Mouse (Mus musculus) T-cell, adult 2 months (primary cell): Measurements from ENCODE around the gene Kif21a.

Source experiments
- DNase-seq: peaks from one replicate; pipeline ENCODE4 v3.0.0; 2022; ENCODE audit warnings: low spot score

Kif21a gene

DNA sequence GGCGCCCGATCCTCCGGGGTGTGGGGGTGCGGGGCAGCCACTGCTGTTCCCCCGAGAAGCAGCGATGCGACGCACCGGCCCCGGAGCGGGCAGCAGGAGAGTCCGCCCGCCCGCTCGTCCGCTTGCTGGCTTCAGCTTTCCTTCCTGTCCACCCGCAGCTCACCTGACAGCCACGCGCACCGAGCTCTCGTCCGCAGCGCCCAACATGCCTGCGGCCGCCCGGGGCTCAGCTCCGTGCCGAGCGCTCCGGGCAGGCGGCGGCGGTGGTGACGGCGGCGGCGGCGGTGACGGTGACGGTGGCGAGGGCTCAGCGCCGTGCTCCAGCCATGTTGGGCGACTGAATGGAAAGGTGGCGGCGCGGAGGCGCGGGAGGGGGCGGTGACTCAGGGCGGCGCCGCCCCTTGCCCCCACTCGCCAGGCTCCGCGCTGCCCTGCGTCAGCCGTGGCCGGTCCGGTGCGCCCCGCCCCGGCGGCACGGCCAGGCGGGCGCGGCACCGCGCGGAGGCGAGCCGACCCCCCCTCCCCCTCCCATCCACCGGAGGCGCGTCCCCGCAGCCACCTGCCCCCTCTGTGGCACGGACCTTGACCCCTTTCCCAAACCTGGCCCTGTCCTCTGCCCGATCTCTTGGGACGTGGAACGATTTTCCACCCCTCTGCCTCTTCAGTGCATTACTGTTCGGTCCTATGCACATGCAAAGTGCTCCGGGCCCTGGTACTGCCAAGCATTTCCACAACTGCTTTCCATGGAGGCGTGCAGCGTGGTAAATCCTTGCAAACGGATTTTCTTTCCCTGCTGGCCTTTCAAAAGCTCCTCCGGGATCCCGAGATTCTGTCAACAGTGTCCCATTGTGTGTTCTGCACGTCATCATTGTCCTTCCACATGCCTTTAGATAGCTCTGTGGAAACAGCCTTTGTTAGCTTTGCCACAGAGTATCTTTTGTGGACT lies at the start of gene Kif21a:
Gene Kif21a, minus strand, starts transcription at position 453 of the 946 bp plus-strand sequence.
- no peak for DNase-seq

DNA sequence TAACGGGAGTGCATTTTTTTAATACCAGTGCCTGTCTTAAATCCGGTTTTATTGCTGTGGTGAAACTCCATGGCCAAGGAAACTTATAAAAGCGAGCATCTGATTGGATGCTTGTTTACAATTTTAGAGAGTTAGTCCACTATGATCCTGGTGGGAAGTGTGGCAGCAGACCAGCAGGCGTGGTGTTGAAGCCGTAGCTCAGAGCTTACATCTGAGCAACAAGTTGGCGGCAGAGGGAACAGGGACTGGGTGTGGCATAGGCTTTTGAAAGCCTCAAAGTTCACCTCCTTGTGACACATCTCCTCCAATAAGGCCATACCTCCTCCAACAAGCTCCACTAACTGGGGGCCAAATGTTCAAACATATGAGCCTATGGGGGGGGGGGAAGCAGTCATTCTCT lies 46.9 kb upstream of the Kif21a start:
- no peak for DNase-seq

- DNase-seq = no peak
These were observed 39.7 kb upstream of the Kif21a start for GRCm38 (mm10) chr15:91089427-91089826.

GRCm38 (mm10) chr15:91088071-91088470 lies 38.3 kb upstream of the Kif21a start:
- no peak for DNase-seq

GRCm38 (mm10) chr15:91077457-91078410 lies 28.0 kb upstream of the Kif21a start:
- DNase-seq = no peak

DNA sequence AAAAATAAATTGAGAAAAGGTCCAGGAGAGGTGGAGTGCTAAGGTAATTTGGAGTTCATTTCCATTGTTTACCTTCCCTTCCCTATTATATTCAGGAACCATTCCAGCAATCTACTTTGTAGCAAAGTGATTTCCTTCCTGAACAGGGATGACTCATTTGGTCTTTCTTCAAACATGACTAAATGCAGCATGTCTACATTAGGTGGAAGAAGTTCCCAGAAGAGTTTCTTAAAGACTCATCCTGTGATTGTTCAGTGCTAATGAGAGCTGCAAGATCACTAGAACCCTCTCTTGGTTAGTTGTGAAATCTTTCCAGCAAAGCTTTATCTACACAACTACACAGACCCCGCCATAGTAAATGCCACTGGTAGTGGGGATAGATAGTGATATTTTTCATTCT lies 22.7 kb upstream of the Kif21a start:
- DNase-seq = no peak

DNA sequence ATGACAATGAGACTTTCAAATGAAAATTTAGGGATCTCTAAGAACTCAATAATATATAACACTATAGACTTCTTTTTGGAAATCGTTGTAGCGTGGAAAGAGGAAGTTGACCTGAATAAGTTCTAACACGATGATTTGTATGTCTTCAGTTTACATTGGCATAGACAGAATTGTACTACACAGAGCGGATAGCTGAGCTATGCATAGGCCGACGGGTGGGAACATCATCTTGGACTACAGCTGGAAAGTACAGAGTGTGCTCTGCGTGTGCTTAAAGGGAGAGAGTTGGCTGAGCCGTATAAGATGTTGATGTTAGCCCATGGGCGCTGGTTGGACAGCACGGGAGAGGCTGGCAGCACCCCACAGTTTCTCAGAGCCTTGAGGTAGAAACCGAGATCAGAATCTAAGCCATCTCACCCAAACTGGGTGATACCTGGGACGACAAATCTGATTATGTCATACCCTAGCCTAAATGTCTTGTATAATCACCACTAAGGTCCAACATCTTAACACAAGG lies 14.6 kb upstream of the Kif21a start:
- no peak for DNase-seq

DNA sequence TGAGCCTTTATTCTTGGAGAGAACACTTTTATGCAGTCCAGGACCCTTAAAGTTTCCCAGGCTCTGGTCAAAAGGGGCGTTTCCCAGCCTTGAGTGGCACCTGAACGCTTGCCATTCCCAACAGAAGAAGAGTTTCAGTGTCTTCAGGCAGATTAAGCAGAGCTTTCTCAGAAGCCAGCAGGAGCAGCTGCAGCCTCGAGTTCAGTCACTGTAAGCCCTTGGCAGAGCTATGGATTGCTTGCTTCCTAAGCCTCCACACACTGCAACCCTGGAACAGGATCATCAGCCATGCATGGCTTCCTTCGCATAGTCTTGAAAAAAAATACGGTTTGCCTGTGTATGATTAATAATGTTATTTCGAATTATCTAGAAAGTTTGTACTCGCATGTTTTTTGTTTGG lies 14.1 kb upstream of the Kif21a start:
- no peak for DNase-seq

DNA sequence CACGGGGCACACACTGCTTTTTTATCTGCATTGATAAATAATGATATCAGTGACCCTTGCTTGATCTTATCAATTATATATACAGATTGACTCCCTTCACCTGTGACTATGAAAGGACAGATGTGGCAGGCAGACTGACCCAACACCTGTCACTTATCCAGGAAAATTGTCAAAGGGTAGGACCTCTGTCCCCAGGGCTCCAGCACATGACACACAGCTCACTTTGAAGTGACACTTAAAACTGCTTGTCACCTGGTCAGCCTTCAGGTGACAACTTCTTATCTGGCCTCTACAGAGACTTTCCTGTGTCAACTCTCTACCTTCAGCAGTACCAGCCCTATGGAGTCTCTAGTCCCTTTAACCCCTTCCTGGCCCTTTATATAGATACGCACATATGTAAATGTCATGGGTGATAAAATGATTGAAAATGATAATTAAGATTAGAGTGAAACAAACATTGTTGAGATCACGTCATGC lies 7.2 kb upstream of the Kif21a start:
- no peak for DNase-seq

GRCm38 (mm10) chr15:91056176-91056865 lies 6.6 kb upstream of the Kif21a start:
- no peak for DNase-seq

DNA sequence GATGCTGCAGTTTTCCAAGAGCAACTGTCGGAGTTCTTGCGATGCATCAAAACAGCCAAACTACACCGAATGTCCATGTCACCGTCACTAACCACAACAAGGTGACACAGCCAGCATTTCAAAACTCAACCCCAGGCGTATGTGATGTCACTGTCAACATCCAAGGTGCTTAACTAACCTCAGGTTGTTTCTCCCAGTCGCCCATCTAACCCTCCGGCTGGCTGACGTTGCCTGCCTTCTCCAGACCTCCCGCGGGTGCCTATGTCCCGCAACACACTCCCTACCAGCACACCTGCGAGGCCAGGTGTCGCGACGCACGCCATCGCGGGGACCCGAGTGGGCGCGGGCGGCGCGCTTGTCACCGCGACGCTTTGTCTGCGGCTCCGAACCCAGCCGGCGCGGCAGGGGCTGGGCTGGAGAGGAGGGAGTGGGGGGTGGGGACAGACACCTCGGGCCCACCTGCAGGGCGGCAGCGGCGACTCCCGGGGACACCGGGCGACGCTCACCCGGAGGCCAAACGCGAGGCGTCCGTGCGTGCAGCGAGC lies 725 bp downstream of the Kif21a start:
- DNase-seq = no peak

GRCm38 (mm10) chr15:91047627-91048026 lies 2.1 kb downstream of the Kif21a start:
- no peak for DNase-seq

GRCm38 (mm10) chr15:91046506-91046905 lies 3.2 kb downstream of the Kif21a start:
- DNase-seq = no peak

GRCm38 (mm10) chr15:91043263-91043662 lies 6.5 kb downstream of the Kif21a start:
- no peak for DNase-seq

- DNase-seq = no peak
These were observed 10.9 kb downstream of the Kif21a start for GRCm38 (mm10) chr15:91038860-91039259.

DNA sequence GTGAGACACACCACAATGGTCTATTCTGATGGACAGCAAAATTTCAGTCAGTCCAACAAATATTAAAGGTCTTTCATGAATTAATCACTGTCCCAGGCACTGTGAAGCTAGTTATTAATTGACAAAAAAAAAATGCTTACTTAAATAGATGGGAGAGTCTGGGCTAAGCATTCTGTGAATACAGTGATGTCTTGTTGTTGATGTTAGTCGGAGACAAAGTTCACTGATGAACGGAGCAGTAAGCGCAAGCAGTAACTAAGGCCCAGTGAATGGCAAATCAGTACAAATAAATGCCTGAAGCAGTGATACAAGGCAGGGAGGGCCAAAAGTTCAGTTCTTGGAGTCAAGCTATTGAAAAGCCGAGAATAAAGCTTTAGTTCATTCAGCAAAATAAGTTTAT lies 15.7 kb downstream of the Kif21a start:
- no peak for DNase-seq

DNA sequence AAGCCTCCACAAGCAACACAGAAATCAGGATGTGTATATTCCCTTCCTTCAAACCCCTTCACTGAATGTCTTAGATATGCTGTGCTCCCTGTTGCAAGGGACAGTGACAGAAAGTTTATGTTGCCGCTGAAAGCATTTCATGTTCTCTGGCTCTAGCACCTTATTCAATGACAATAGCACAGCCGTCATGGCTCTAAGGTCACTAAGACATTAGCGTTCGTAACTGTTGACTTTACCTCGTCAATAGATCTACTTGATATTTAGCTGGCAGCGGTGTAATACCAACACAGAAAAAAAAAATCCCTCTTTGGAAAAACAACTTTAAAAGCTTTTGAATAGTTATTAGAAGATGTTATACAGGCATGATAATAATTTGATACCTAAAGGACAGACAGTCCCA lies 16.2 kb downstream of the Kif21a start:
- no peak for DNase-seq

- DNase-seq = no peak
These were observed 20.8 kb downstream of the Kif21a start for GRCm38 (mm10) chr15:91028962-91029361.

DNA sequence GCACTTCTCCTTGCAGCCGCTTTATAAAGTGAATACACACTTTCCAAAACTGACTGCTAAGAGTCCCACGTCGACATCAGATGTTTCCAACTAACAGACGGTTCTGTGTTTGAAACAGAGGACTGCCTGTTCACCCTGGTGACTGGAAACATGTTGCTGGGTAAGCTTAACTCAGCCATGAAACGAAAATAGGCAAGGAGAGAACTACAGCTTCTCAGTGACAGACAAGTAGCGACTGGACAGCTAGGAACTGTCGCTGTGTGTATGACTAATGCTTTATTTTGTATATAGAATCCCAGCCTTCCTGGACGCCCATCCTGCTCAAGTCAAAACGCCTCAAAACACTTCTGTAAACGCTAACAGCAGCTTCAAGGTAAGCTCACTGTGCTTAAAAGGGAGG lies 21.3 kb downstream of the Kif21a start:
- DNase-seq = no peak

DNA sequence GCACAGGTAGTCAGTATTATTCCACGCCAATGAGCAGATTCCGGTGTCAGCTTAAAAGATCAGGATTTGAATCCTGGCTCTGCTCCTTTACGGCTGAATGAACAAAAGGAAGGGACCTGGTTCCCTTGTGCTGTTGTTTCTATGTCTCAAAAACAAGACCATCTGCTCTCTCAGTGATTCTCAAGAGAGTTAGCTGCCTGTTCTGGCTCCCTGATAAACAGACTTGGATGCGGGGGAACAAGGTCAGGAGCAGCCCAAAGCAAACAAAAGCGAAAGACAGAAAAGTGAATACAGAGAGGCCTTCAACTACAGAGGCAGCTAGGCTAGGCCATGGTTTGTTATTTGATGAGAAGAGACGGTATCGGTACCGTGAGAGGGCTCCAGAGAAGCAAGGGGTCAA lies 27.5 kb downstream of the Kif21a start:
- no peak for DNase-seq

DNA sequence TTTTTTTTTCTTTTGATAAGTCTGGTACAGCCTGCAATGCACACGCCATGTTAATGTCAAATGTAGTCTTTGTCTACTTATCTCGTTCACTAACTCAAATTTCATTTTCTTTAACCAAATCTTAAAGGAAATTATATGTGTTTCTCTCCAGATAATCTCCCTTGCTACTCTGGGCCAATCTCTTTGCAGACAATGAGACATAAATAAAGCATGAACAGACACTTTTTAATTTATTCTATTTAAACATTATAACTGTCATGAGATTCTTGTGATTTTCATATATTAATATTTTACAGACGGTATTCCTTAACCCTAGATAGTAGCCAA lies 30.9 kb downstream of the Kif21a start:
- no peak for DNase-seq
